8 mouse cellular contexts compared by ENCODE assay signal in the genomic region with DNA sequence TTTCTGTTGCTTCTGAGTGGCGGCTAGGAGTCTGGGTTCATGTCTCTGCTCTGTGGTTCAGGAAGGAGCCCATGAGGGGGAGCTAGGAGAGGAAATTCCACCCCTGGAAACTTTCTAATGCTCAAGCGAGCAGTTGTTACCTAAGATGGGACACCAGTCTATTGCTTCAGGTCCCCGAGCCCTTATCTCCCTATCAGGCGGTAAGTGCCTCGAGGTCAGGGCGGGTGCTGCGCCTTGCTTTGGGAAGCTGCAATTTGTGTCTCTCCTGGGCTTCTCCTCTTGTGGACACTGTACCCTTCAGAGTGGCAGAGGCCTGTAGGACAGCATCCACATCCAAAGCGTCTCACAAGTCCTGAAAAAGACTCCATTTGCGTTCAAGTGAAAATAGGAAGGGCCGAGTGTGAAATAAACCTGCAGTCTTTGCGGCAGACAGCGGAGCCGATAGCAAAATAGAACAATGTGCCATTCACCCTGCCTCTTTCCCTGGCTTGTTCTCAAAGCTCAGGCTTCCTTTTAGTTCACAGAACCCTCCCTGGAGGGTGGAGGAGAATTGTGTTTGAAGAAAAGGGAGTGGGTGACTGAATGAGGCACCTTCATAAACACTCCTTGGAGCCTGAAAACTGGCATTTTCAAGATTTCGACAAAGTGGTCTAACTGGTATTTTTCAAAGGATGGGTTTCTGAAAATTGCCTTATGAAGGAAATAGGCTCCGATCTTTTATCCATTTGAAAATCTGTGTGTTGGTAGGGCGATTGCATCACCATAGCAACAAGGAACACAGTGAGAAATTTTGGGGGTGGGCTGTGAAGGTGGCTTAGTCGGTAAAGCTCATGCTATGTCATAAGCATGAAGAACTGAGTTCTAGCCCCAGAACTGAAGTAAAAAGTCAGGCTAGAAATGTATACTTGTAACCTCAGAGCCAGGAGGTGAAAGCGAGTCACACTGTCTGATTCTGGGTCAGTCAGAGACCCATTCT.
DNase-seq lines count a peak whose midpoint lies in the region; ATAC-seq and TF ChIP-seq lines count a peak whose summit lies in the region.
"Had no signal": no experiment of that assay in that cellular context is flagged by ENCODE, and none has a peak within 500 bp of the region (broad histone marks: within the 10 kb centered on the region; RNA-seq: fewer than 3 reads in every experiment).

No protein-coding gene starts in this region.

- 46% methylated on average over 18 of the region's 18 CpGs for WGBS in lung, embryonic 16.5 days
- WGBS in lung, adult 2 months = 50% methylated on average over 18 of the region's 18 CpGs
- WGBS in forebrain, embryonic 11.5 days = 32% methylated on average over 18 of the region's 18 CpGs
- WGBS in intestine, embryonic 16.5 days = 46% methylated on average over 18 of the region's 18 CpGs
- 46% methylated on average over 18 of the region's 18 CpGs for WGBS in stomach, embryonic 16.5 days

- H3K9ac ChIP-seq in lung, embryonic 16.5 days (ENCODE audit: low read length) = 0 out of 2 replicates have a peak overlapping the region, but pooled peaks have one; percentile 2
- peak overlapping the region; percentile 13; the same call in 1 of the 2 replicates for H3K9ac ChIP-seq in forebrain, embryonic 11.5 days (ENCODE audit: low read length)
- H3K9ac ChIP-seq in intestine, embryonic 16.5 days (ENCODE audit: low read depth, low read length) = no peak overlapping the region
- H3K9ac ChIP-seq in stomach, embryonic 16.5 days (ENCODE audit: low read length) = 0 out of 2 replicates have a peak overlapping the region, but pooled peaks have one; percentile 16

- H3K27me3 ChIP-seq in lung, embryonic 16.5 days (ENCODE audit: control insufficient read depth, insufficient read depth, low read depth, low read length) = no peaks in the 10 kb centered on the region
- no peaks in the 10 kb centered on the region for H3K27me3 ChIP-seq in forebrain, embryonic 11.5 days (ENCODE audit: control insufficient read depth, insufficient read depth, low read length)
- H3K27me3 ChIP-seq in intestine, embryonic 16.5 days (replicated peaks; ENCODE audit: control insufficient read depth, insufficient read depth, low read length) = no peaks in the 10 kb centered on the region
- no peaks in the 10 kb centered on the region for H3K27me3 ChIP-seq in stomach, embryonic 16.5 days (ENCODE audit: control insufficient read depth, insufficient read depth, low read length)

- TF ChIP-seq POLR2A in lung, adult 2 months (IDR thresholded peaks at IDR 0.05; ENCODE audit: borderline replicate concordance, extremely low read depth, low read depth, low read length) = no peak

- H3K4me2 ChIP-seq in lung, embryonic 16.5 days (ENCODE audit: low read depth, low read length) = peak overlapping the region; percentile 7
- no peak overlapping the region for H3K4me2 ChIP-seq in forebrain, embryonic 11.5 days (ENCODE audit: low read depth, low read length, severe bottlenecking)
- 0 out of 2 replicates have a peak overlapping the region, but pooled peaks have one; percentile 21 for H3K4me2 ChIP-seq in intestine, embryonic 16.5 days (ENCODE audit: low read depth, low read length)
- H3K4me2 ChIP-seq in stomach, embryonic 16.5 days (ENCODE audit: low read depth, low read length) = peak overlapping the region; percentile 17; the same call in 1 of the 2 replicates

- TF ChIP-seq CTCF in lung, adult 2 months (IDR thresholded peaks at IDR 0.05; ENCODE audit: insufficient read depth, low read length) = no peak

- H3K4me1 ChIP-seq in lung, embryonic 16.5 days (replicated peaks; ENCODE audit: control insufficient read depth, insufficient read depth, low read length) = peaks cover 16% of the 10 kb centered on the region
- H3K4me1 ChIP-seq in lung, adult 2 months (ENCODE audit: control insufficient read depth, insufficient read depth, low read length) = no peaks in the 10 kb centered on the region
- no peaks in the 10 kb centered on the region; the same call in 1 of the 2 replicates for H3K4me1 ChIP-seq in forebrain, embryonic 11.5 days (replicated peaks; ENCODE audit: control insufficient read depth, insufficient read depth, low read length)
- H3K4me1 ChIP-seq in intestine, embryonic 16.5 days (ENCODE audit: control insufficient read depth, insufficient read depth, low read length) = no peaks in the 10 kb centered on the region
- H3K4me1 ChIP-seq in stomach, embryonic 16.5 days (ENCODE audit: control insufficient read depth, insufficient read depth, low read length) = no peaks in the 10 kb centered on the region

- no peak overlapping the region for H3K4me3 ChIP-seq in lung, embryonic 16.5 days (ENCODE audit: low read length)
- no peak overlapping the region for H3K4me3 ChIP-seq in lung, adult 2 months (replicated peaks; ENCODE audit: extremely low read depth, low read depth, low read length)
- H3K4me3 ChIP-seq in forebrain, embryonic 11.5 days (ENCODE audit: low read depth, low read length) = no peak overlapping the region
- no peak overlapping the region for H3K4me3 ChIP-seq in intestine, embryonic 16.5 days (ENCODE audit: low read length)
- no peak overlapping the region for H3K4me3 ChIP-seq in stomach, embryonic 16.5 days (replicated peaks; ENCODE audit: low read length)
- H3K4me3 ChIP-seq: megakaryocyte, embryonic 14.5 days had no signal

- H3K9me3 ChIP-seq in lung, embryonic 16.5 days (ENCODE audit: control insufficient read depth, low read length) = no peaks in the 10 kb centered on the region
- H3K9me3 ChIP-seq in forebrain, embryonic 11.5 days (ENCODE audit: control insufficient read depth, low read length) = no peaks in the 10 kb centered on the region
- no peaks in the 10 kb centered on the region for H3K9me3 ChIP-seq in intestine, embryonic 16.5 days (ENCODE audit: control insufficient read depth, low read length)
- H3K9me3 ChIP-seq in stomach, embryonic 16.5 days (replicated peaks; ENCODE audit: control insufficient read depth, low read length) = no peaks in the 10 kb centered on the region

- peak overlapping the region; percentile 91 for H3K27ac ChIP-seq in lung, embryonic 16.5 days (ENCODE audit: low read length)
- H3K27ac ChIP-seq in forebrain, embryonic 11.5 days (ENCODE audit: low read depth, low read length) = peak overlapping the region; percentile 19; the same call in 1 of the 2 replicates
- no peak overlapping the region for H3K27ac ChIP-seq in intestine, embryonic 16.5 days (ENCODE audit: low read length)
- H3K27ac ChIP-seq in stomach, embryonic 16.5 days (ENCODE audit: low read length) = peak overlapping the region; percentile 84

- H3K36me3 ChIP-seq in lung, embryonic 16.5 days (ENCODE audit: control insufficient read depth, insufficient read depth, low read length) = no peaks in the 10 kb centered on the region
- no peaks in the 10 kb centered on the region for H3K36me3 ChIP-seq in forebrain, embryonic 11.5 days (ENCODE audit: control insufficient read depth, insufficient read depth, low read length)
- no peaks in the 10 kb centered on the region for H3K36me3 ChIP-seq in intestine, embryonic 16.5 days (ENCODE audit: control insufficient read depth, insufficient read depth, low read length)
- no peaks in the 10 kb centered on the region for H3K36me3 ChIP-seq in stomach, embryonic 16.5 days (ENCODE audit: control insufficient read depth, insufficient read depth, low read length)

- peak; percentile 77 for ATAC-seq in lung, embryonic 16.5 days (ENCODE audit: low read depth)
- peak; percentile 42; the same call in 1 of the 2 replicates for ATAC-seq in forebrain, embryonic 11.5 days (replicated peaks; ENCODE audit: low FRiP score)
- ATAC-seq in intestine, embryonic 16.5 days = peak; percentile 28
- ATAC-seq in stomach, embryonic 16.5 days (ENCODE audit: insufficient read depth, low FRiP score) = peak; percentile 41; the same call in 1 of the 2 replicates
- ATAC-seq in erythroid progenitor cell, adult 5-6 weeks (replicated peaks; ENCODE audit: low FRiP score, poor library complexity, severe bottlenecking) = no peak

- DNase-seq in lung, adult 2 months = no peak
- DNase-seq in forebrain, embryonic 11.5 days (ENCODE audit: low spot score) = no peak
- no peak for DNase-seq in adrenal gland, postnatal 10 days
